Mouse (Mus musculus) liver, embryonic 12.5 days (tissue): ENCODE results near the gene Tex50. TPM values are rescaled to one million over a fixed set of nuclear protein-coding genes. Genes with fewer than 3 reads are reported as not detected.
"Not testable (repeated sequence)": the region's sequence is repeated elsewhere in the genome, so short reads cannot be mapped to it uniquely, and the experiment has no call there.

ENCODE experiments used
- ATAC-seq: fragments of 200-750 bp; cut with Nextera tagmentation; 2 replicates; pipeline ENCODE4 v1.8.0; 2017; ENCODE audit warnings: moderate number of reproducible peaks, mild to moderate bottlenecking, moderate library complexity
- H3K27ac ChIP-seq: fragments of 300-500 bp; sonication (generic); 2 replicates; pipeline ENCODE4 v1.5.1; 2016; ENCODE audit warnings: mild to moderate bottlenecking
- H3K27me3 ChIP-seq: fragments of 300-500 bp; sonication (generic); replicated peaks from 2 replicates; pipeline ENCODE4 v1.6.1; 2016; ENCODE audit warnings: mild to moderate bottlenecking, moderate library complexity
- H3K36me3 ChIP-seq: fragments of 300-500 bp; sonication (generic); 2 replicates; pipeline ENCODE4 v1.6.1; 2016; ENCODE audit warnings: mild to moderate bottlenecking, moderate library complexity
- H3K4me1 ChIP-seq: fragments of 300-500 bp; sonication (generic); 2 replicates; pipeline ENCODE4 v1.6.1; 2016
- H3K4me2 ChIP-seq: fragments of 300-500 bp; sonication (generic); 2 replicates; pipeline ENCODE4 v1.6.1; 2016; ENCODE audit warnings: mild to moderate bottlenecking, moderate library complexity
- H3K4me3 ChIP-seq: fragments of 300-500 bp; sonication (generic); 2 replicates; pipeline ENCODE4 v1.5.1; 2016; ENCODE audit warnings: mild to moderate bottlenecking, moderate library complexity
- H3K9ac ChIP-seq: fragments of 300-500 bp; sonication (generic); 2 replicates; pipeline ENCODE4 v1.6.1; 2016; ENCODE audit warnings: mild to moderate bottlenecking, moderate library complexity
- H3K9me3 ChIP-seq: fragments of 300-500 bp; sonication (generic); replicated peaks from 2 replicates; pipeline ENCODE4 v1.6.1; 2016; ENCODE audit warnings: mild to moderate bottlenecking, moderate library complexity
- WGBS: fragments of 180-500 bp; shearing (Covaris S2); methylation state at CpG from one replicate; pipeline ENCODE4 v1.1.7; 2016; ENCODE audit not compliant: insufficient replicate concordance; 5-methylcytosine and 5-hydroxymethylcytosine counted together
- polyA plus RNA-seq: library from polyadenylated mRNA; unstranded; fragments of >200 nt; fragmentation: Nextera tagmentation; extraction: Ambion mirVana; gene quantifications from 2 replicates; pipeline ENCODE4 v1.2.1, GENCODE M21; 2016

Gene Tex50
- polyA plus RNA-seq = not detected in 2 replicates

GRCm38 (mm10) chr1:161159214-161159613 lies at the start of gene Tex50:
Tex50 (minus strand) TSS chr1:161159314.
- no peak within 1 kb of the TSS for H3K4me3 ChIP-seq
- no peak for ATAC-seq
- no peak within 1 kb of the TSS for H3K9ac ChIP-seq
- WGBS = 67% methylated on average over 3 of the region's 3 CpGs
- no peaks in the 10 kb centered on the region; the same call in 1 of the 2 replicates for H3K4me1 ChIP-seq
- H3K4me2 ChIP-seq = no peak within 1 kb of the TSS
- no peak within 1 kb of the TSS for H3K27ac ChIP-seq
- no peaks in the 10 kb centered on the region for H3K9me3 ChIP-seq
- 0 out of 2 replicates have a peak, but pooled peaks cover 4% of the 10 kb centered on the region for H3K27me3 ChIP-seq
- no peaks in the 10 kb centered on the region for H3K36me3 ChIP-seq

DNA sequence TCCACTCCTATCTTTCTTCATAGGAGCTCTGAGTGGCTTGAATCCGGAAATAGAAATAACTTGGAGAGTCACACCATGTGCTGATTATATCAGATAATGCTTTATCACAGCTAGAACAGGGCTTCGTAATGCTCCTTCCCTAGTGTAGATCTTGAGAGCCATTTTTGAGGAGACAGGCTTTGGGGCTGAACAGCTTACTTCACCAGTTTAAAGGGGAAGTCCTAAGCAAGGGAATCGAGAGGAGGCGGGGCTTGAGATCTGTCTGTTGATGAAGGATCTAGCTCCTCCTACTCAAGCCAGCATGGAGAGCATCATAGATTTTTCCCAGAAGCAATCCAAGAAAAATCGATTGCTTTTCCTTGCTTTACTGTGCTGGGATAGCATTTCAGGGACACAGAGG lies 40.7 kb upstream of the Tex50 start:
- no peak for ATAC-seq
- Histone ChIP-seq H3K27ac (no peak overlapping the region), H3K9me3 (no peaks in the 10 kb centered on the region), H3K27me3 (no peaks in the 10 kb centered on the region), H3K9ac (no peak overlapping the region), H3K4me2 (no peak overlapping the region), H3K4me3 (no peak overlapping the region), H3K4me1 (peaks cover 19% of the 10 kb centered on the region), H3K36me3 (no peaks in the 10 kb centered on the region)
- WGBS = 36% methylated on average over 5 of the region's 5 CpGs

GRCm38 (mm10) chr1:161196364-161196763 lies 37.2 kb upstream of the Tex50 start:
- not testable (repeated sequence) for H3K27ac ChIP-seq, ATAC-seq, H3K9me3 ChIP-seq, H3K27me3 ChIP-seq, H3K36me3 ChIP-seq
- WGBS = 63% methylated on average over 11 of the region's 11 CpGs
- Histone ChIP-seq H3K4me2 (peak overlapping the region; percentile 77), H3K4me1 (peaks cover 20% of the 10 kb centered on the region), H3K9ac (peak overlapping the region; percentile 67), H3K4me3 (peak overlapping the region; percentile 61)

- Histone ChIP-seq H3K27me3 (peaks cover under 1% of the 10 kb centered on the region; the same call in 1 of the 2 replicates), H3K36me3 (no peaks in the 10 kb centered on the region), H3K9me3 (no peaks in the 10 kb centered on the region), H3K9ac (peak overlapping the region; percentile 67), H3K4me1 (peaks cover 20% of the 10 kb centered on the region), H3K27ac (peak overlapping the region; percentile 37; the same call in 1 of the 2 replicates), H3K4me2 (peak overlapping the region; percentile 77), H3K4me3 (peak overlapping the region; percentile 61)
- peak; percentile 96 for ATAC-seq
- WGBS = under 1% methylated on average over 16 of the region's 16 CpGs
These were observed 36.6 kb upstream of the Tex50 start for GRCm38 (mm10) chr1:161195541-161196351.

DNA sequence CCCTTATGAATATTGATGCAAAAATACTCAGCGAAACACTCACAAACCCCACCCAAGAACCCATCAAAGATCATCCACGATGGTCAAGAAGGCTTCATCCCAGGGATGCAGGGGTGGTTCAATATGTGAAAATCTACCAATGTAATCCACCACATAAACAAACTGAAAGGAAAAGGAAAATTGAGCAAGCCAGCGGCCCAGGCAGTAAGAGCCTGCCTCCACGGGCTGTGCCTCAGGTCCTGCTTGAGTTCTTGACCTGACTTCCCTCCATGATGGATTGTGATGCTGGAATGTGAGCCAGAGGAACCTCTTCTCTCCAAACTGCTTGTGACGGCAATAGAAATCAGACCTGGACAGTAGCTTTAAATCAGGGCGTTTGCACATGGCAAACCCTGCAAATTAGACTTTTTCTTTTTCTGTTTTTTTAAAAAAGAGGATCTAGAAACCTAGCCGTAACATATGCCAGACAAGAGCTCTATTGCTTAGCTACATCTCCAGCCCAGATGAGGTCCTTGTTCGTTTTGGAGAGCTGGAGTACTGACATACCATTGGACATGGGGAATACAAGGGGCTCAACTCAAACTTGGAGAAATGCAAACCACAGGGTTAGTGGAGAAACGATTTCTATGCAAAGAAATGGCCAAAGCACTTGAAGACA lies 31.3 kb upstream of the Tex50 start:
- peaks cover 13% of the 10 kb centered on the region for H3K4me1 ChIP-seq
- no peaks in the 10 kb centered on the region for H3K36me3 ChIP-seq
- no peak overlapping the region for H3K27ac ChIP-seq
- H3K4me2 ChIP-seq = no peak overlapping the region
- no peak for ATAC-seq
- no peaks in the 10 kb centered on the region for H3K9me3 ChIP-seq
- H3K4me3 ChIP-seq = no peak overlapping the region
- H3K27me3 ChIP-seq = peaks cover 6% of the 10 kb centered on the region; the same call in 1 of the 2 replicates
- 62% methylated on average over 9 of the region's 9 CpGs for WGBS
- no peak overlapping the region for H3K9ac ChIP-seq

DNA sequence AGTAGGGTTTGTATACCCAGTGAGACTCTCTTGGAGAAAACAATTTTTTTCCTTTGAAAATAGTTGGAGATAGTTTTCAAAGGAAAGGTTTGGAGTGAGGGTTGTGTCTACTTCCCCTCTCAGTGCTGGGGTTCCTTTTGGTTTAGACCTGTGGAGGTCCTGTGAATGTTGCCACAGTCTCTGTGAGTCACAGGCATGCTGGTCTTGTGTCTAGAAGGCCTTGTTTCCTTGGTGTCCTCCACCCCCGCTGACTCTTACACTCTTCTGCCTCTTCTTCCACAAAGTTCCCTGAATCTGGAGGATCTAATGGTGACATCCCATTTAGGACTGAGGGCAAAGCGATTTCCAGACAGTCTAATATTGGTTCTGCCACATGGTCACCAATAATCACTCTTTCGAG lies 26.3 kb upstream of the Tex50 start:
- peaks cover 7% of the 10 kb centered on the region for H3K4me1 ChIP-seq
- no peak overlapping the region for H3K27ac ChIP-seq
- no peak for ATAC-seq
- peaks cover 3% of the 10 kb centered on the region; the same call in 1 of the 2 replicates for H3K27me3 ChIP-seq
- H3K9me3 ChIP-seq = no peaks in the 10 kb centered on the region
- H3K4me2 ChIP-seq = no peak overlapping the region
- H3K9ac ChIP-seq = no peak overlapping the region
- no peaks in the 10 kb centered on the region for H3K36me3 ChIP-seq
- H3K4me3 ChIP-seq = no peak overlapping the region
- 75% methylated on average over 3 of the region's 3 CpGs for WGBS

DNA sequence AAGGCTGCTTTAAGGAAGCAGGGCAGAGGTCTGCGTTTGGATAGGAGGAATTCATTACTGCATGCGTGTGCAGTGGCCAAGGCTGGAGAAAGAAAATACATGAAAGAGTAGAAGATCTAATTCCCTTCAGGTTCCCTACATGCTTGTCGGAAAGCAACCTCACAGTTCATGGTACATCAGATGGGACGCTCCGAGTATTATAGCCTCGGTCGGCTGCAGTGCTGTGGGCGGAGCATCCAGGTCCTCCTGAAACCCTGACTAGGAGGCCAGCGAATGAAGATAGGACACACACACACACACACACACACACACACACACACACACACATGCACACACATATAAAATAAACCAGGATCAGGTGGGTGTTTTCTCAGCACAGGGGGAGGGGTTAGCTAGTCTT lies 24.6 kb upstream of the Tex50 start:
- no peak overlapping the region for H3K4me2 ChIP-seq
- H3K36me3 ChIP-seq = no peaks in the 10 kb centered on the region
- H3K4me1 ChIP-seq = peaks cover 7% of the 10 kb centered on the region
- H3K27ac ChIP-seq = no peak overlapping the region
- no peaks in the 10 kb centered on the region for H3K9me3 ChIP-seq
- ATAC-seq = no peak
- H3K27me3 ChIP-seq = no peaks in the 10 kb centered on the region
- no peak overlapping the region for H3K4me3 ChIP-seq
- H3K9ac ChIP-seq = no peak overlapping the region
- 65% methylated on average over 9 of the region's 9 CpGs for WGBS

DNA sequence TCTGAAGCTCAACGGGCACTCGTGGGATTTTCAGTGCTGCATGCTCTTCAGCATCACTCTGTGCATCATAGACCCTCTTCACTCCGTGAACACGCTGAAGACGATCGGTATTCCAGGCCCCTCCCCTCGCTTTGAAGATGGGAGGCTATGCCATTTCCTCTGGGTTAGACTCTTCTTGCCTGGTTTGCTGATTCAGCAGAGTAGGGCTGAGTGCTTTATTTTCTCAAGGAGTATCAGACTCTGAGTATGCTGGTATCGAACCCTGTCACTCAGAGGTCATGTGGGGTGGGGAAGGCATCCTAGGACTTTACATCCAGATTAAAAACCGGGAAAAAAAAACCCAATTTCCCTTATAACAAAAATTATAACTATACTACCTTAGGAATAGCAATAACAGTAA lies 23.3 kb upstream of the Tex50 start:
- H3K4me1 ChIP-seq = peaks cover 4% of the 10 kb centered on the region
- H3K36me3 ChIP-seq = no peaks in the 10 kb centered on the region
- WGBS = 60% methylated on average over 9 of the region's 9 CpGs
- no peak overlapping the region for H3K4me3 ChIP-seq
- H3K27ac ChIP-seq = no peak overlapping the region
- no peak for ATAC-seq
- no peaks in the 10 kb centered on the region for H3K27me3 ChIP-seq
- no peak overlapping the region for H3K9ac ChIP-seq
- H3K9me3 ChIP-seq = no peaks in the 10 kb centered on the region
- H3K4me2 ChIP-seq = no peak overlapping the region

GRCm38 (mm10) chr1:161180674-161181073 lies 21.6 kb upstream of the Tex50 start:
- 38% methylated on average over 8 of the region's 8 CpGs for WGBS
- no peaks in the 10 kb centered on the region for H3K36me3 ChIP-seq
- no peak overlapping the region for H3K27ac ChIP-seq
- no peaks in the 10 kb centered on the region for H3K27me3 ChIP-seq
- no peak for ATAC-seq
- no peaks in the 10 kb centered on the region for H3K9me3 ChIP-seq
- no peaks in the 10 kb centered on the region for H3K4me1 ChIP-seq
- no peak overlapping the region for H3K4me2 ChIP-seq
- H3K9ac ChIP-seq = no peak overlapping the region
- no peak overlapping the region for H3K4me3 ChIP-seq

DNA sequence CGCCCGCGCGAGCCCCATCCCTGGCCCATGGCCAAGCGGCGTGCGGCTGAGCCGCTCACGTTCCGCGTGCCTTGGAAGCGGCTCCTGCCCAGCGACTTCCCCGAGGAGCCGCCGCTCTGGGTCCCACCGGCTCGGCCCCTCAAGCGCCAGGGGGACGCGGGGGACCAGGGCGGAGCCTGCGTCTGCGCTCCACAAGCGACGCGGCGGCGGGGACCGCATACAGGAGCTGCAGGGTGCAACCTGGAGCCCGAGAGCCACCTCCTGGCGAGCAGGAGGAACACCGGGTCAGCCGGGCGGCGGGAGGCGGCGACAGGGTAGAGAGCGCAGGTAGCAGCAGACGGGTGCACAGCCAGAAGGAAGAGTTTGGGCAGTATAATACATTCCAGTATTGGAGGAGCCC lies 11.5 kb upstream of the Tex50 start:
- peak; percentile 80 for ATAC-seq
- peaks cover 76% of the 10 kb centered on the region for H3K27me3 ChIP-seq

GRCm38 (mm10) chr1:161160266-161160665 lies 1.2 kb upstream of the Tex50 start:
- H3K9ac ChIP-seq = no peak overlapping the region
- no peak overlapping the region for H3K27ac ChIP-seq
- no peak for ATAC-seq
- 0 out of 2 replicates have a peak, but pooled peaks cover 4% of the 10 kb centered on the region for H3K27me3 ChIP-seq
- H3K36me3 ChIP-seq = no peaks in the 10 kb centered on the region
- H3K4me1 ChIP-seq = no peaks in the 10 kb centered on the region; the same call in 1 of the 2 replicates
- H3K4me2 ChIP-seq = no peak overlapping the region
- 28% methylated on average over 4 of the region's 4 CpGs for WGBS
- no peaks in the 10 kb centered on the region for H3K9me3 ChIP-seq
- H3K4me3 ChIP-seq = no peak overlapping the region

More for the DNA sequence above, 11.5 kb upstream of the Tex50 start:
- WGBS = 3% methylated on average over 40 of the region's 40 CpGs
- H3K27ac ChIP-seq = no peak overlapping the region
- H3K4me2 ChIP-seq = peak overlapping the region; percentile 74
- no peaks in the 10 kb centered on the region for H3K36me3 ChIP-seq
- peak overlapping the region; percentile 56 for H3K4me3 ChIP-seq
- H3K9me3 ChIP-seq = no peaks in the 10 kb centered on the region
- H3K9ac ChIP-seq = peak overlapping the region; percentile 42; the same call in 1 of the 2 replicates
- H3K4me1 ChIP-seq = no peaks in the 10 kb centered on the region

GRCm38 (mm10) chr1:161156546-161156945 lies 2.6 kb downstream of the Tex50 start:
- ATAC-seq = no peak
- H3K27me3 ChIP-seq = 0 out of 2 replicates have a peak, but pooled peaks cover 4% of the 10 kb centered on the region
- no peaks in the 10 kb centered on the region for H3K36me3 ChIP-seq
- H3K4me3 ChIP-seq = no peak overlapping the region
- H3K4me2 ChIP-seq = no peak overlapping the region
- WGBS = 72% methylated on average over 10 of the region's 10 CpGs
- H3K4me1 ChIP-seq = no peaks in the 10 kb centered on the region; the same call in none of the 2 replicates
- no peak overlapping the region for H3K27ac ChIP-seq
- H3K9me3 ChIP-seq = no peaks in the 10 kb centered on the region
- no peak overlapping the region for H3K9ac ChIP-seq
